Mouse (Mus musculus): ENCODE data around the gene Fam124a. TPM values are rescaled to one million over a fixed set of nuclear protein-coding genes. Genes with fewer than 3 reads are reported as not detected.

The Fam124a gene
- total RNA-seq, 1 experiment: 1.7 TPM

GRCm38 (mm10) chr14:62536127-62536526, 19.4 kb upstream of the Fam124a start:
- Histone ChIP-seq H3K27ac (ENCODE audit: insufficient read depth, low read depth, low read length, poor library complexity, severe bottlenecking) (no peak overlapping the region), H3K36me3 (ENCODE audit: control insufficient read depth, insufficient read depth, low read length, poor library complexity, severe bottlenecking) (no peaks in the 10 kb centered on the region), H3K9ac (ENCODE audit: insufficient read depth, low read depth, low read length, poor library complexity, severe bottlenecking) (no peak overlapping the region), H3K9me3 (ENCODE audit: control insufficient read depth, insufficient read depth, low read depth, low read length) (no peaks in the 10 kb centered on the region), H3K4me3 (ENCODE audit: insufficient read depth in 1 of 2, low read depth in 1 of 2, low read length in 2 of 2, poor library complexity in 1 of 2, severe bottlenecking in 1 of 2) (no peak overlapping the region), H3K4me1 (ENCODE audit: control insufficient read depth in 2 of 2, insufficient read depth in 2 of 2, low read length in 2 of 2, poor library complexity in 1 of 2) (no peaks in the 10 kb centered on the region)
- in situ Hi-C loops (cut with MboI; ENCODE audit: low sequenced_read_pairs in 2 of 2, unreplicated experiment in 2 of 2): no loop called here
- no peak for DNase-seq (ENCODE audit: low read depth, low spot score)
- no peak for TF ChIP-seq MAFK (IDR thresholded peaks at IDR 0.05; ENCODE audit: insufficient read depth, low read depth, low read length)
- TF ChIP-seq ZNF384 (IDR thresholded peaks at IDR 0.05; ENCODE audit: low read depth, low read length): no peak
- TF ChIP-seq HCFC1 (IDR thresholded peaks at IDR 0.05; ENCODE audit: borderline replicate concordance, insufficient read depth, low read length): no peak
- no peak for TF ChIP-seq ZC3H11A (IDR thresholded peaks at IDR 0.05; ENCODE audit: borderline replicate concordance, low read depth, low read length)
- no peak for TF ChIP-seq CHD2 (IDR thresholded peaks at IDR 0.05; ENCODE audit: low read depth, low read length)

DNA sequence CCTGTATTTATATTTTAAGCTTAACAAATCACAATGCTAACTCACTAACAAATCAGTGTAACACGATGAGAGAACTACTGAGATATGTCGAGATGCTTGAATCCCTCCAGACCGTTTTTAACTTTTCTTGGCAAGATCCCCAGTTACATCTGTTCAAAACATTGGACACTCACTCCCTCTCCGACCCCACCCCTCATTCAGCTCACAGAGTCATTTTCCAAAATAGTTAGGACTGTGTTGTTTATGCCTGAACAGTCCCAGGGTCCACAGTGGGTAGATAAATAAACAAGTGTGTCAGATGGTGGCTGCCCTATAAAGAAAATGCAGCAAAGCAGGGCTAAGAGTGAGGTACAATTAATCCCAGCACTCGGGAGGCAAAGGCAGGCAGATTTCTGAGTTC, 18.5 kb upstream of the Fam124a start:
- no peak for DNase-seq (ENCODE audit: low read depth, low spot score)
- in situ Hi-C loops (cut with MboI; ENCODE audit: low sequenced_read_pairs in 2 of 2, unreplicated experiment in 2 of 2): no loop called here
- TF ChIP-seq HCFC1 (IDR thresholded peaks at IDR 0.05; ENCODE audit: borderline replicate concordance, insufficient read depth, low read length) (no peak), ZC3H11A (IDR thresholded peaks at IDR 0.05; ENCODE audit: borderline replicate concordance, low read depth, low read length) (no peak), ZNF384 (IDR thresholded peaks at IDR 0.05; ENCODE audit: low read depth, low read length) (no peak), MAFK (IDR thresholded peaks at IDR 0.05; ENCODE audit: insufficient read depth, low read depth, low read length) (no peak), CHD2 (IDR thresholded peaks at IDR 0.05; ENCODE audit: low read depth, low read length) (no peak)

DNA sequence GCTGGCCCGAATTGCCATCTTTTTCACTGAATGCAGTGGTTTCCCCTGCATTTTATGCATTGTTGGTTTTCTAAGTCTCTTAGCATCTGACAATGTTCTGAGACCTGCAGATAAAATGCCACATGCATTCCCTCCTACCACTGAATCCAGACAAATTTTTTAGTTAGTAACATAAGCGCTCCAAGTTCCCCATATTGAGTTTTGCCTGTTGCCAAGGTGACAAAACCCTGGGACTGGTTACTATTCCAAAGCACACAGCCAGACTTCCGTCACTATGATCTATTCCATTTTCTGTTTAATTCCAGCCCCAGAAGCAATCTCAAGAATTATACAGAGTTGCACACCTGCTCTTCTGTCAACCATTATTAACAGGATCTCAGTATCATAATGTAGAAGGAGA, 15.7 kb upstream of the Fam124a start:
- DNase-seq (ENCODE audit: low read depth, low spot score): no peak
- no peak overlapping the region for H3K4me3 ChIP-seq (ENCODE audit: insufficient read depth in 1 of 2, low read depth in 1 of 2, low read length in 2 of 2, poor library complexity in 1 of 2, severe bottlenecking in 1 of 2)
- no peaks in the 10 kb centered on the region for H3K9me3 ChIP-seq (ENCODE audit: control insufficient read depth, insufficient read depth, low read depth, low read length)
- H3K9ac ChIP-seq (ENCODE audit: insufficient read depth, low read depth, low read length, poor library complexity, severe bottlenecking): no peak overlapping the region
- TF ChIP-seq HCFC1 (IDR thresholded peaks at IDR 0.05; ENCODE audit: borderline replicate concordance, insufficient read depth, low read length): no peak
- TF ChIP-seq CHD2 (IDR thresholded peaks at IDR 0.05; ENCODE audit: low read depth, low read length): no peak
- no peak for TF ChIP-seq ZC3H11A (IDR thresholded peaks at IDR 0.05; ENCODE audit: borderline replicate concordance, low read depth, low read length)
- no peak for TF ChIP-seq ZNF384 (IDR thresholded peaks at IDR 0.05; ENCODE audit: low read depth, low read length)
- TF ChIP-seq MAFK (IDR thresholded peaks at IDR 0.05; ENCODE audit: insufficient read depth, low read depth, low read length): no peak
- H3K36me3 ChIP-seq (ENCODE audit: control insufficient read depth, insufficient read depth, low read length, poor library complexity, severe bottlenecking): no peaks in the 10 kb centered on the region
- no peaks in the 10 kb centered on the region for H3K4me1 ChIP-seq (ENCODE audit: control insufficient read depth in 2 of 2, insufficient read depth in 2 of 2, low read length in 2 of 2, poor library complexity in 1 of 2)
- H3K27ac ChIP-seq (ENCODE audit: insufficient read depth, low read depth, low read length, poor library complexity, severe bottlenecking): no peak overlapping the region
- in situ Hi-C loops (cut with MboI; ENCODE audit: low sequenced_read_pairs in 2 of 2, unreplicated experiment in 2 of 2): no loop called here

More for the DNA sequence above, 18.5 kb upstream of the Fam124a start:
- H3K9ac ChIP-seq (ENCODE audit: insufficient read depth, low read depth, low read length, poor library complexity, severe bottlenecking): no peak overlapping the region
- H3K9me3 ChIP-seq (ENCODE audit: control insufficient read depth, insufficient read depth, low read depth, low read length): no peaks in the 10 kb centered on the region
- no peak overlapping the region for H3K4me3 ChIP-seq (ENCODE audit: insufficient read depth in 1 of 2, low read depth in 1 of 2, low read length in 2 of 2, poor library complexity in 1 of 2, severe bottlenecking in 1 of 2)
- no peak overlapping the region for H3K27ac ChIP-seq (ENCODE audit: insufficient read depth, low read depth, low read length, poor library complexity, severe bottlenecking)
- H3K36me3 ChIP-seq (ENCODE audit: control insufficient read depth, insufficient read depth, low read length, poor library complexity, severe bottlenecking): no peaks in the 10 kb centered on the region
- H3K4me1 ChIP-seq (ENCODE audit: control insufficient read depth in 2 of 2, insufficient read depth in 2 of 2, low read length in 2 of 2, poor library complexity in 1 of 2): no peaks in the 10 kb centered on the region

- Histone ChIP-seq H3K9me3 (ENCODE audit: control insufficient read depth, insufficient read depth, low read depth, low read length) (no peaks in the 10 kb centered on the region), H3K27ac (ENCODE audit: insufficient read depth, low read depth, low read length, poor library complexity, severe bottlenecking) (no peak overlapping the region), H3K36me3 (ENCODE audit: control insufficient read depth, insufficient read depth, low read length, poor library complexity, severe bottlenecking) (no peaks in the 10 kb centered on the region), H3K9ac (ENCODE audit: insufficient read depth, low read depth, low read length, poor library complexity, severe bottlenecking) (no peak overlapping the region), H3K4me3 (ENCODE audit: insufficient read depth in 1 of 2, low read depth in 1 of 2, low read length in 2 of 2, poor library complexity in 1 of 2, severe bottlenecking in 1 of 2) (no peak overlapping the region), H3K4me1 (ENCODE audit: control insufficient read depth in 2 of 2, insufficient read depth in 2 of 2, low read length in 2 of 2, poor library complexity in 1 of 2) (no peaks in the 10 kb centered on the region)
- no peak for DNase-seq (ENCODE audit: low read depth, low spot score)
- no peak for TF ChIP-seq CHD2 (IDR thresholded peaks at IDR 0.05; ENCODE audit: low read depth, low read length)
- in situ Hi-C loops (cut with MboI; ENCODE audit: low sequenced_read_pairs in 2 of 2, unreplicated experiment in 2 of 2): no loop called here
These were observed 13.8 kb upstream of the Fam124a start for GRCm38 (mm10) chr14:62541751-62542150.

- no peak overlapping the region for H3K27ac ChIP-seq (ENCODE audit: insufficient read depth, low read depth, low read length, poor library complexity, severe bottlenecking)
- H3K4me3 ChIP-seq (ENCODE audit: insufficient read depth in 1 of 2, low read depth in 1 of 2, low read length in 2 of 2, poor library complexity in 1 of 2, severe bottlenecking in 1 of 2): no peak overlapping the region
- TF ChIP-seq ZC3H11A (IDR thresholded peaks at IDR 0.05; ENCODE audit: borderline replicate concordance, low read depth, low read length) (no peak), MAFK (IDR thresholded peaks at IDR 0.05; ENCODE audit: insufficient read depth, low read depth, low read length) (no peak), CHD2 (IDR thresholded peaks at IDR 0.05; ENCODE audit: low read depth, low read length) (no peak), ZNF384 (IDR thresholded peaks at IDR 0.05; ENCODE audit: low read depth, low read length) (no peak), HCFC1 (IDR thresholded peaks at IDR 0.05; ENCODE audit: borderline replicate concordance, insufficient read depth, low read length) (no peak)
- H3K4me1 ChIP-seq (ENCODE audit: control insufficient read depth in 2 of 2, insufficient read depth in 2 of 2, low read length in 2 of 2, poor library complexity in 1 of 2): no peaks in the 10 kb centered on the region
- in situ Hi-C loops (cut with MboI; ENCODE audit: low sequenced_read_pairs in 2 of 2, unreplicated experiment in 2 of 2): no loop called here
- no peaks in the 10 kb centered on the region for H3K9me3 ChIP-seq (ENCODE audit: control insufficient read depth, insufficient read depth, low read depth, low read length)
- H3K36me3 ChIP-seq (ENCODE audit: control insufficient read depth, insufficient read depth, low read length, poor library complexity, severe bottlenecking): no peaks in the 10 kb centered on the region
- no peak for DNase-seq (ENCODE audit: low read depth, low spot score)
- no peak overlapping the region for H3K9ac ChIP-seq (ENCODE audit: insufficient read depth, low read depth, low read length, poor library complexity, severe bottlenecking)
These were observed 9.2 kb upstream of the Fam124a start for GRCm38 (mm10) chr14:62546296-62546695.
